Mouse (Mus musculus) heart, embryonic 16.5 days (tissue): ENCODE data around the gene Stat5b. TPM values are rescaled to one million over a fixed set of nuclear protein-coding genes. Genes with fewer than 3 reads are reported as not detected.

Experiments
- ATAC-seq: fragments of 200-750 bp; cut with Nextera tagmentation; replicated peaks from 2 replicates; pipeline ENCODE4 v1.8.0; 2017; ENCODE audit warnings: moderate number of reproducible peaks; ENCODE audit not compliant: insufficient read depth, low FRiP score; ENCODE audit errors: extremely low read depth
- H3K27ac ChIP-seq: fragments of 300-500 bp; sonication (generic); 2 replicates; pipeline ENCODE4 v1.5.1; 2014; ENCODE audit warnings: mild to moderate bottlenecking, low read length, control low read depth, moderate library complexity
- H3K27me3 ChIP-seq: fragments of 300-500 bp; sonication (generic); 2 replicates; pipeline ENCODE4 v1.6.1; 2014; ENCODE audit warnings: low read length, mixed read lengths; ENCODE audit not compliant: control insufficient read depth, insufficient read depth
- H3K36me3 ChIP-seq: fragments of 300-500 bp; sonication (generic); 2 replicates; pipeline ENCODE4 v1.6.1; 2014; ENCODE audit not compliant: control insufficient read depth, insufficient read depth
- H3K4me1 ChIP-seq: fragments of 300-500 bp; sonication (generic); 2 replicates; pipeline ENCODE4 v1.6.1; 2014; ENCODE audit warnings: low read length, mixed read lengths; ENCODE audit not compliant: control insufficient read depth, insufficient read depth
- H3K4me2 ChIP-seq: fragments of 300-500 bp; sonication (generic); 2 replicates; pipeline ENCODE4 v1.6.1; 2014; ENCODE audit warnings: low read depth, mild to moderate bottlenecking, control low read depth, low read length
- H3K4me3 ChIP-seq: fragments of 300-500 bp; sonication (generic); 2 replicates; pipeline ENCODE4 v1.5.1; 2014; ENCODE audit warnings: mild to moderate bottlenecking, control low read depth, low read length
- H3K9ac ChIP-seq: fragments of 300-500 bp; sonication (generic); 2 replicates; pipeline ENCODE4 v1.6.1; 2014; ENCODE audit warnings: low read length, control low read depth
- H3K9me3 ChIP-seq: fragments of 300-500 bp; sonication (generic); replicated peaks from 2 replicates; pipeline ENCODE4 v1.6.1; 2016; ENCODE audit warnings: low read length; ENCODE audit not compliant: control insufficient read depth
- WGBS: fragments of 180-500 bp; shearing (Covaris S2); extraction: QIAGEN DNeasy Blood & Tissue Kit; methylation state at CpG from one replicate; pipeline ENCODE4 v1.1.7; 2014; 5-methylcytosine and 5-hydroxymethylcytosine counted together
- polyA plus RNA-seq: library from polyadenylated mRNA; unstranded; fragments of >200 nt; fragmentation: Nextera tagmentation; extraction: Ambion mirVana; gene quantifications from 2 replicates; pipeline ENCODE4 v1.2.1, GENCODE M21; 2015

Stat5b gene
- polyA plus RNA-seq, 1 experiment from 2014 or later = 36.5 TPM

GRCm38 (mm10) chr11:100756476-100756875 is 94.0 kb downstream of the Stat5b start:
- no peaks in the 10 kb centered on the region for H3K36me3 ChIP-seq
- 56% methylated on average over 6 of the region's 6 CpGs for WGBS
- no peak overlapping the region for H3K4me3 ChIP-seq
- peaks cover 43% of the 10 kb centered on the region for H3K27me3 ChIP-seq
- no peak overlapping the region for H3K27ac ChIP-seq
- no peak for ATAC-seq
- H3K9me3 ChIP-seq = no peaks in the 10 kb centered on the region
- H3K4me1 ChIP-seq = peaks cover 7% of the 10 kb centered on the region; the same call in 1 of the 2 replicates
- no peak overlapping the region for H3K9ac ChIP-seq
- no peak overlapping the region for H3K4me2 ChIP-seq

GRCm38 (mm10) chr11:100754693-100755057 is 95.8 kb downstream of the Stat5b start:
- no peak overlapping the region for H3K27ac ChIP-seq
- H3K4me1 ChIP-seq = peaks cover 5% of the 10 kb centered on the region; the same call in 1 of the 2 replicates
- no peaks in the 10 kb centered on the region for H3K9me3 ChIP-seq
- no peaks in the 10 kb centered on the region for H3K36me3 ChIP-seq
- ATAC-seq = no peak
- no peak overlapping the region for H3K4me3 ChIP-seq
- 87% methylated on average over 3 of the region's 3 CpGs for WGBS
- no peak overlapping the region for H3K9ac ChIP-seq
- peaks cover 35% of the 10 kb centered on the region for H3K27me3 ChIP-seq
- H3K4me2 ChIP-seq = no peak overlapping the region

GRCm38 (mm10) chr11:100754021-100754692 is 96.4 kb downstream of the Stat5b start:
- no peak for ATAC-seq
- WGBS = 73% methylated on average over 12 of the region's 12 CpGs
- Histone ChIP-seq H3K27me3 (peaks cover 33% of the 10 kb centered on the region), H3K4me1 (0 out of 2 replicates have a peak, but pooled peaks cover under 1% of the 10 kb centered on the region), H3K27ac (no peak overlapping the region), H3K4me3 (no peak overlapping the region), H3K36me3 (no peaks in the 10 kb centered on the region), H3K9ac (no peak overlapping the region), H3K4me2 (no peak overlapping the region), H3K9me3 (no peaks in the 10 kb centered on the region)

- H3K36me3 ChIP-seq = no peaks in the 10 kb centered on the region
- no peak overlapping the region for H3K4me2 ChIP-seq
- WGBS = 26% methylated on average over 10 of the region's 10 CpGs
- H3K4me3 ChIP-seq = no peak overlapping the region
- no peak overlapping the region for H3K27ac ChIP-seq
- no peak overlapping the region for H3K9ac ChIP-seq
- H3K27me3 ChIP-seq = peaks cover 33% of the 10 kb centered on the region
- no peaks in the 10 kb centered on the region for H3K4me1 ChIP-seq
- H3K9me3 ChIP-seq = no peaks in the 10 kb centered on the region
- ATAC-seq = no peak
Measured at GRCm38 (mm10) chr11:100752294-100752693, 98.2 kb downstream of the Stat5b start.

- peaks cover 27% of the 10 kb centered on the region for H3K27me3 ChIP-seq
- no peak overlapping the region for H3K27ac ChIP-seq
- WGBS = 80% methylated on average over 16 of the region's 16 CpGs
- H3K9ac ChIP-seq = no peak overlapping the region
- no peak overlapping the region for H3K4me3 ChIP-seq
- H3K36me3 ChIP-seq = no peaks in the 10 kb centered on the region
- no peak overlapping the region for H3K4me2 ChIP-seq
- no peaks in the 10 kb centered on the region for H3K4me1 ChIP-seq
- no peak for ATAC-seq
- no peaks in the 10 kb centered on the region for H3K9me3 ChIP-seq
Measured at GRCm38 (mm10) chr11:100750127-100750526, 100.4 kb downstream of the Stat5b start.

GRCm38 (mm10) chr11:100749469-100749868 is 101.1 kb downstream of the Stat5b start:
- H3K4me2 ChIP-seq = no peak overlapping the region
- no peak overlapping the region for H3K9ac ChIP-seq
- H3K4me3 ChIP-seq = no peak overlapping the region
- H3K9me3 ChIP-seq = no peaks in the 10 kb centered on the region
- peaks cover 26% of the 10 kb centered on the region for H3K27me3 ChIP-seq
- H3K36me3 ChIP-seq = no peaks in the 10 kb centered on the region
- no peaks in the 10 kb centered on the region for H3K4me1 ChIP-seq
- ATAC-seq = no peak
- WGBS = 30% methylated on average over 25 of the region's 25 CpGs
- H3K27ac ChIP-seq = no peak overlapping the region

GRCm38 (mm10) chr11:100748620-100749019 is 101.9 kb downstream of the Stat5b start:
- H3K4me1 ChIP-seq = no peaks in the 10 kb centered on the region
- H3K9ac ChIP-seq = no peak overlapping the region
- H3K27me3 ChIP-seq = peaks cover 26% of the 10 kb centered on the region
- H3K4me2 ChIP-seq = no peak overlapping the region
- ATAC-seq = no peak
- no peaks in the 10 kb centered on the region for H3K36me3 ChIP-seq
- WGBS = 57% methylated on average over 4 of the region's 4 CpGs
- H3K9me3 ChIP-seq = no peaks in the 10 kb centered on the region
- no peak overlapping the region for H3K27ac ChIP-seq
- H3K4me3 ChIP-seq = no peak overlapping the region

- Histone ChIP-seq H3K9ac (no peak overlapping the region), H3K9me3 (no peaks in the 10 kb centered on the region), H3K4me1 (no peaks in the 10 kb centered on the region), H3K4me3 (no peak overlapping the region), H3K27me3 (peaks cover 21% of the 10 kb centered on the region), H3K36me3 (no peaks in the 10 kb centered on the region), H3K4me2 (no peak overlapping the region), H3K27ac (no peak overlapping the region)
- no peak for ATAC-seq
- WGBS = 65% methylated on average over 5 of the region's 5 CpGs
Measured at GRCm38 (mm10) chr11:100747114-100747513, 103.4 kb downstream of the Stat5b start.

- no peak overlapping the region for H3K9ac ChIP-seq
- H3K27ac ChIP-seq = no peak overlapping the region
- H3K36me3 ChIP-seq = no peaks in the 10 kb centered on the region
- no peak overlapping the region for H3K4me3 ChIP-seq
- no peak overlapping the region for H3K4me2 ChIP-seq
- H3K27me3 ChIP-seq = peaks cover 21% of the 10 kb centered on the region
- ATAC-seq = no peak
- 71% methylated on average over 10 of the region's 10 CpGs for WGBS
- H3K9me3 ChIP-seq = no peaks in the 10 kb centered on the region
- H3K4me1 ChIP-seq = no peaks in the 10 kb centered on the region
Measured at GRCm38 (mm10) chr11:100746546-100746945, 104.0 kb downstream of the Stat5b start.
